Mouse (Mus musculus) embryonic fibroblast, embryonic 13.5 days (primary cell): ENCODE measurements at regions not wholly inside any gene's neighbourhood (a gene's known extent, or its start where the extent isn't known, plus 50 kb on each side); places are given as distances from the start of the nearest gene placed in this dataset.

Experiments used
- CTCF ChIP-seq: IDR thresholded peaks from 2 replicates; pipeline ENCODE4 v1.5.1; 2011; ENCODE audit warnings: mild to moderate bottlenecking, control low read depth, low read length, moderate library complexity, borderline replicate concordance; ENCODE audit not compliant: insufficient read depth
- POLR2A ChIP-seq: IDR thresholded peaks from 2 replicates; pipeline ENCODE4 v1.6.1; 2011; ENCODE audit warnings: low read depth, mild to moderate bottlenecking, control low read depth, low read length, moderate library complexity

DNA sequence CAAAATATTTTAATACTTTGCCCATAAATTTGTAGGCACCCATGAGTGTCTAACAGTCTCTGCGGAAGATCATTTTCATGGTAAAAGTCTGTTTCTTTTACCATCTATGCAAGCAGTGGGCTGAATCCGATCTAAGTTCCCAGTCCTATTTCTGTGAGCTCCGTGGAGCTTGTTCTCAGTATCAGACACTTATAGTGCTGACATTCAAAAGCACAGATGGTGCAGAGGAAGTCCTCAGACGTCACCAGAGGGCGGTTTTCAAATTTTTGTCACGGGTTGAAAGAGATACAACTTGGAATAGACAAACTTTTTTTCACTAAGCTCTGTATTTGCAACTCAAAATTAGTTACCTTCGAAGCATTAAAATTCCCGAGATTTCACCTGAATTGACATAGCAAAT, 666.6 kb downstream of the Slitrk1 start:
- TF ChIP-seq CTCF (no peak), POLR2A (no peak)
